Mouse (Mus musculus) heart, adult 2 months (tissue): Measurements from ENCODE around the gene Grhpr.

ENCODE experiments used
- EP300 ChIP-seq: fragments of 200-500 bp; IDR thresholded peaks from 2 replicates; pipeline ENCODE4 v1.6.1; 2011; ENCODE audit warnings: low read depth, low read length, control low read depth; ENCODE audit not compliant: insufficient read depth
- POLR2A ChIP-seq: fragments of 200-500 bp; IDR thresholded peaks from 2 replicates; pipeline ENCODE4 v1.6.1; 2011; ENCODE audit warnings: mild to moderate bottlenecking, low read depth, low read length, control low read depth; ENCODE audit not compliant: insufficient read depth

- TF ChIP-seq POLR2A: peak; percentile 70; the same call in 1 of the 2 replicates
- TF ChIP-seq EP300: 0 out of 2 replicates have a peak, but pooled peaks have one; percentile 50
Observed at GRCm38 (mm10) chr4:45018452-45018980, 37.3 kb downstream of the Grhpr start, which contains the start of gene Polr1e.
